Mouse (Mus musculus) small intestine, adult 2 months (tissue): ENCODE measurements around the gene a.

ENCODE experiments used
- CTCF ChIP-seq: fragments of 200-500 bp; IDR thresholded peaks from 2 replicates; pipeline ENCODE4 v1.5.1; 2012; ENCODE audit warnings: low read depth, mild to moderate bottlenecking, control low read depth, inconsistent platforms, low read length, moderate library complexity, mixed read lengths; ENCODE audit not compliant: insufficient replicate concordance, insufficient read length; ENCODE audit errors: extremely low read depth
- POLR2A ChIP-seq: fragments of 200-500 bp; IDR thresholded peaks from 2 replicates; pipeline ENCODE4 v1.6.1; 2012; ENCODE audit warnings: low read depth, mild to moderate bottlenecking, control low read depth, inconsistent platforms, low read length, moderate library complexity

GRCm38 (mm10) chr2:154909789-154910188 lies 118.6 kb downstream of the a start:
- TF ChIP-seq POLR2A: no peak
- TF ChIP-seq CTCF: no peak
